Mouse (Mus musculus) heart, adult 2 months (tissue): Measurements from ENCODE around the gene Wdr4. TPM values are rescaled to one million over a fixed set of nuclear protein-coding genes. Genes with fewer than 3 reads are reported as not detected.
"Not testable (repeated sequence)": the region's sequence is repeated elsewhere in the genome, so short reads cannot be mapped to it uniquely, and the experiment has no call there.

Experiments
- DNase-seq, 2 experiments: peaks; one replicate each; pipeline ENCODE4 v3.0.0; 2021
- H3K27ac ChIP-seq: fragments of 200-600 bp; 2 replicates; pipeline ENCODE4 v1.8.1; 2022
- H3K27me3 ChIP-seq: fragments of 200-500 bp; 2 replicates; pipeline ENCODE4 v1.6.1; 2012; ENCODE audit warnings: mild to moderate bottlenecking, low read length, inconsistent platforms, mixed read lengths; ENCODE audit not compliant: control insufficient read depth, insufficient read depth
- H3K36me3 ChIP-seq: fragments of 200-500 bp; 2 replicates; pipeline ENCODE4 v1.6.1; 2012; ENCODE audit warnings: low read length, inconsistent platforms; ENCODE audit not compliant: control insufficient read depth, insufficient read depth
- H3K4me1 ChIP-seq: fragments of 200-500 bp; 2 replicates; pipeline ENCODE4 v1.6.1; 2011; ENCODE audit warnings: low read length; ENCODE audit not compliant: control insufficient read depth, insufficient read depth
- H3K4me3 ChIP-seq: fragments of 200-600 bp; 2 replicates; pipeline ENCODE4 v1.8.1; 2022
- H3K79me2 ChIP-seq: fragments of 200-500 bp; replicated peaks from 2 replicates; pipeline ENCODE4 v1.6.1; 2012; ENCODE audit warnings: mild to moderate bottlenecking, inconsistent platforms, low read length, moderate library complexity, mixed read lengths; ENCODE audit not compliant: control insufficient read depth, insufficient read depth
- H3K9ac ChIP-seq: fragments of 200-500 bp; 2 replicates; pipeline ENCODE4 v1.6.1; 2012; ENCODE audit warnings: low read depth, mild to moderate bottlenecking, control low read depth, inconsistent platforms, low read length, mixed read lengths
- CTCF ChIP-seq: fragments of 200-600 bp; IDR thresholded peaks from 2 replicates; pipeline ENCODE4 v1.8.1; 2022; ENCODE audit warnings: antibody characterized with exemption, mild to moderate bottlenecking, moderate library complexity
- EP300 ChIP-seq: fragments of 200-500 bp; IDR thresholded peaks from 2 replicates; pipeline ENCODE4 v1.6.1; 2011; ENCODE audit warnings: low read depth, low read length, control low read depth; ENCODE audit not compliant: insufficient read depth
- POLR2A ChIP-seq: fragments of 200-500 bp; IDR thresholded peaks from 2 replicates; pipeline ENCODE4 v1.6.1; 2011; ENCODE audit warnings: mild to moderate bottlenecking, low read depth, low read length, control low read depth; ENCODE audit not compliant: insufficient read depth
- WGBS: fragments of 180-500 bp; shearing (Covaris S2); methylation state at CpG from one replicate; pipeline ENCODE4 v1.1.7; 2018; 5-methylcytosine and 5-hydroxymethylcytosine counted together
- intact Hi-C: fragments of 180-260 bp; cut with DNase I; formaldehyde crosslinking; loops from one replicate; pipeline ENCODE4 v1.15.1; 2025
- polyA plus RNA-seq: library from polyadenylated mRNA; depleted of rRNA; stranded (reverse); fragments of >200 nt; gene quantifications from 2 replicates; pipeline ENCODE4 v1.2.3, GENCODE M21; 2012
- total RNA-seq, 2 experiments: library from RNA; stranded (reverse); gene quantifications; 2 replicates each; pipeline ENCODE4 v1.2.3; 2021

The Wdr4 gene
- total and polyA plus RNA-seq, 3 experiments: 5.2 to 9.9 (median 5.6) TPM

DNA sequence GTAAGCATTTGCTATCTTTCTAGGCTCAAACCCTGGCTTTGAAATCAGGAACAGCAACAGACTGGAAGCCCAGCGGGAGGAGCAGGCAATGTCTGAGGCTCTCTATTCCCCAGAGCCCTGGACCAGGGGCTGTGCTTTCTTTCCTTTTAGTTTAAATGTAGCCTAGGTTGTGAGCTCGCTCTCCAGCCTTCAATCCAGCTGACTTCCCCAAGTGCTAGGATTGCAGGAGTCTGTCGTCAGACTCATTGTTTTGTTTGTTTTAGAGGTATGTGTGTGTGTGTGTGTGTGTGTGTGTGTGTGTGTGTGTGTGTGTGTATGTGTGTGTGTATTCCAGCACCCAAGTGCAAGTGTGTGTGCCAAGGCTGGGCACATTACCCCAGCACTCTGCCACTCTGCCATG is 20.3 kb upstream of the Wdr4 start:
- DNase-seq: no peak
- WGBS: 46% methylated on average over 3 of the region's 3 CpGs

DNA sequence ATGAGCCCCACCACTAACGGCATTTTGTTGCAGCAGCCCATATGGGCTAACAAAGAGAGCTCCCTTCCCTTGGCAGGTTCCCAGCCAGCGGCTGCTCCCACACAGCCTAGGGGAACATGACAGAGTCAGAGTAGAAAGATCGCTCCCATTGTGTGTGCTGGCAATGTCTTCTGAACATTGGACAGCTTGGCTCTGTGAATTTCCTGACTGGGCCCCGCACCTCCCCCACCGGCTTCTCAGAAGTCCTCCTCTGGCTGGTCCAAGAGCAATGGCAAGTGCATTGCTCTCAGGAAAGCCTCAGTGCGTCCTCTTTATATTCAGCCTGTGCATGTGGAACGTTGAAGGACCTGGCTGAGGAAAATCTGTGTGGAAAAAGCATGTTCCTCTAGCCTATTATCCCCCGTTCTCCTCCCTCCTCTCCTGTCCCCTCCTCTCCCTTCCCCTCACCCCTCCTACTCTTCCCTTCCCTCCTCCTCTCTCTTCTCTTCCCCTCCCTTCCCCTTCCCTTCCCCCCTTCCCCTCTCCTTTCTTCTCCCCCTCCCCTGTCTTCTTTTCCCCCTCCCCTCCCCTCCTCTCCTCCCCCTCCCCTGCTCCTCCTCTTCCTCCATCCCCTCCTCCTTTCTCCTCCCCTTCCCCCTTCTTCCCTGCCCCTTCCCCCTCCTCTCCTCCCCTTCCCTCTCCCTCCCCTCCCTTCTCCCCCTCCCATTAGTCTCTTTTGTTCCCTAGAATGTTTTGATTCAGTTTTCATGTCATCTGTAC is 16.3 kb upstream of the Wdr4 start:
- WGBS: 23% methylated on average over 8 of the region's 8 CpGs
- intact Hi-C loops: no loop called here
- TF ChIP-seq POLR2A (no peak), CTCF (no peak), EP300 (no peak)

More for the DNA sequence above, 20.3 kb upstream of the Wdr4 start:
- no peaks in the 10 kb centered on the region for H3K36me3 ChIP-seq
- H3K79me2 ChIP-seq: no peaks in the 10 kb centered on the region
- no peak overlapping the region for H3K27ac ChIP-seq
- TF ChIP-seq EP300 (no peak), CTCF (no peak), POLR2A (no peak)
- no peaks in the 10 kb centered on the region for H3K27me3 ChIP-seq
- H3K4me3 ChIP-seq: no peak overlapping the region
- H3K4me1 ChIP-seq: peaks cover 9% of the 10 kb centered on the region
- H3K9ac ChIP-seq: no peak overlapping the region
- intact Hi-C loops: no loop called here

DNA sequence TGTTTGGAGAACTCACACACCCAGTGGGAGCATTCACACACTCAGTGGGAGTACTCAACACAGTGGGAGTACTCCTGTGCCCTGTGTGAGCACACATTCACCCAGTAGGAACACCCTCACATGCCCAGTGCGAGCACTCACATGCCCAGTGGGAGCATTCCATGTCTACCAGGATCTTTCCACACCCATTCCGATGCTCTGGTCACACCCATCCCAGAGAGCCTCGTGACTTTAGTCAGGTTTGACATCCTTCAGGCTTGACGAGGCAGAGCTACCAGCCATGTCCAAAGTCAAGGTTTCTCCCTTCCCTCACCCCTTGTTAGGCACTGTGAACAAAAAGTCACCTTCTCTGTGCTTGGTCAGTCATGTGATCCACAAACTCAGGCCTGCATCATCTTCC is 15.6 kb upstream of the Wdr4 start:
- Histone ChIP-seq H3K4me3 (no peak overlapping the region), H3K36me3 (no peaks in the 10 kb centered on the region), H3K79me2 (no peaks in the 10 kb centered on the region), H3K4me1 (peaks cover 10% of the 10 kb centered on the region), H3K27me3 (no peaks in the 10 kb centered on the region), H3K27ac (peak overlapping the region; percentile 74), H3K9ac (no peak overlapping the region)
- intact Hi-C loops: no loop called here
- no peak for DNase-seq
- TF ChIP-seq POLR2A: no peak
- 39% methylated on average over 4 of the region's 4 CpGs for WGBS

More for the DNA sequence above, 16.3 kb upstream of the Wdr4 start:
- Histone ChIP-seq H3K27ac (peak overlapping the region; percentile 74), H3K9ac (no peak overlapping the region), H3K79me2 (no peaks in the 10 kb centered on the region), H3K36me3 (no peaks in the 10 kb centered on the region), H3K4me3 (no peak overlapping the region), H3K4me1 (peaks cover 10% of the 10 kb centered on the region), H3K27me3 (no peaks in the 10 kb centered on the region)
- peak; percentile 64 to 77 for DNase-seq

DNA sequence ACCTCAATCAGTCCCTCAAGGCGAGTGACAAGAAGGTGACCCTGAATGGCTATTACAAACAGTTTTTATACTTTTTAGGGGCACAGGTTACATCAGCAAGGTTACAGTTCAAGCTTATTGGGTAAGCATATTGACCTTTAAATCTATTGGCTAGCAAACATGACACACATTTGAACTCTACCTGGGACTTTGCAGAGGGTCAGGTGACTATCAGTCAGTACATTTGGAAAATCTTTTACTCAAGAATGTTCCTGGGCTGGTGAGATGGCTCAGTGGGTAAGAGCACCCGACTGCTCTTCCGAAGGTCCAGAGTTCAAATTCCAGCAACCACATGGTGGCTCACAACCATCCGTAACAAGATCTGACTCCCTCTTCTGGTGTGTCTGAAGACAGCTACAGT is 12.6 kb upstream of the Wdr4 start:
- H3K27me3 ChIP-seq, H3K4me1 ChIP-seq, intact Hi-C loops, H3K4me3 ChIP-seq, DNase-seq, H3K79me2 ChIP-seq, H3K36me3 ChIP-seq, H3K9ac ChIP-seq, H3K27ac ChIP-seq: not testable (repeated sequence)
- 99% methylated on average over 4 of the region's 4 CpGs for WGBS

DNA sequence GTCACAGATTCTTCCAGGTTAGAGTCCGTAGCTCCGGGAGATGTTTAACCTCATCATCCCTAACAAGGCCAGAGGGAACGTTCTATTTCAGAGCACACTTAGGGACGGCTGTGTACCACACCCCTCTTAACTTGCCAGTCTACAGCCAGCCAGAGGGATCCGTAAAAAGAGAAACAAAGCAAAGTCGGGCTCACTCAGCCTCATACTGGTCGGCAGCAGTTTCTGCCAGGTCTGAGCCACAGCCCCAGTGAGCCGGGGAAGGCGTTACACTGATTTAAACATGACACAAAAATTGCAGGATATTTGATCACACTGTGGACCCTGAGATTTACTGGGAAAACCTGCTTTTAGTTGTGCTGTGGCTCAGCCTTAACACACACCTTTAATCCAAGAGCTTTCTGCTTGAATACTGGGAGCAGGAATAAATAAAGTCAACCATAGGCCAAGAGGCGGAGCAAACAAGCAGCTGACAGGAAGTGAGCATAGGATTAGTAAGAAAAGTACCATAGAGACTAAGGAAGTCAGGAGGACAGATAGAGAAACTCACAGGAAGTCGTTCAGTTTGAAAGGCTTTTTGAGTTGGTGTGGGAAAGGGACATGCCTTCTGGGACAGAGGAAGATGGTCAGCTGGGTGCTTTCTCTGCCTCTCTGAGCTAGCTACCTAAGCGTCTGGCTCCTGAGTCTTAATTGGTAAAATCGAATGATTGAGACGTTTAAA is 11.8 kb upstream of the Wdr4 start:
- Histone ChIP-seq H3K9ac (no peak overlapping the region), H3K79me2 (no peaks in the 10 kb centered on the region), H3K4me1 (peaks cover 10% of the 10 kb centered on the region), H3K27me3 (no peaks in the 10 kb centered on the region), H3K36me3 (no peaks in the 10 kb centered on the region), H3K27ac (no peak overlapping the region), H3K4me3 (no peak overlapping the region)
- 82% methylated on average over 14 of the region's 14 CpGs for WGBS
- intact Hi-C loops: no loop called here
- no peak for DNase-seq
- TF ChIP-seq POLR2A (no peak), EP300 (no peak), CTCF (no peak)

DNA sequence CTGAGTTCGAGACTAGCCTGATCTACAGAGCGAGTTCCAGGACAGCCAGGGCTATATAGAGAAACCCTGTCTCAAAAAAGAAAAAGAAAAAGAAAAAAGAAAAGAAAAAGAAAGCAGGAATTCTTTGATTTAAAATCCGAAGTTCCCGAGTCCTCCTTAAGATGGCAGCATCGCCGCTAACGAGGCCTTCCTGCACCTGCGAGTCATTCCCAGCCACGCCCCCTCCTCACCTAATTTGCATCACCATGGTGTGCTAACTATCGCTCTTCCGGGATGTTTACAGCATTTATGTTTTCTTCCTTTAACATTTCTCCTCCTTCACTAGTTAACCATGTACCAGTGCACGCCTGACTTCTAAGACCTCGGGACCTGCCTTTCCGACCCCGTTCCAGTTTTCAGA is 9.5 kb upstream of the Wdr4 start:
- H3K27ac ChIP-seq: no peak overlapping the region
- no peaks in the 10 kb centered on the region for H3K4me1 ChIP-seq
- no peak for DNase-seq
- intact Hi-C loops: loop anchor here (5.0 kb wide), 1 partner anchor 128 kb away; the partner anchor contains the start of gene U2af1
- no peak overlapping the region for H3K9ac ChIP-seq
- 53% methylated on average over 15 of the region's 15 CpGs for WGBS
- no peaks in the 10 kb centered on the region for H3K27me3 ChIP-seq
- no peaks in the 10 kb centered on the region for H3K36me3 ChIP-seq
- no peak for TF ChIP-seq POLR2A
- TF ChIP-seq CTCF: peak; percentile 50
- TF ChIP-seq EP300: no peak
- 0 out of 2 replicates have a peak, but pooled peaks cover 1% of the 10 kb centered on the region for H3K79me2 ChIP-seq
- no peak overlapping the region for H3K4me3 ChIP-seq
